Mouse (Mus musculus) limb, embryonic 15.5 days (tissue): ENCODE results near the gene Cadm1. TPM values are rescaled to one million over a fixed set of nuclear protein-coding genes. Genes with fewer than 3 reads are reported as not detected.

ENCODE experiments used
- ATAC-seq: fragments of 200-750 bp; cut with Nextera tagmentation; 2 replicates; pipeline ENCODE4 v1.8.0; 2017; ENCODE audit warnings: low read depth, moderate TSS enrichment; ENCODE audit not compliant: insufficient number of reproducible peaks, low FRiP score, low TSS enrichment
- H3K27ac ChIP-seq: fragments of 300-500 bp; sonication (generic); 2 replicates; pipeline ENCODE4 v1.5.1; 2015; ENCODE audit warnings: moderate library complexity, mild to moderate bottlenecking, inconsistent platforms
- H3K27me3 ChIP-seq: fragments of 300-500 bp; sonication (generic); 2 replicates; pipeline ENCODE4 v1.6.1; 2015; ENCODE audit warnings: inconsistent platforms
- H3K36me3 ChIP-seq: fragments of 300-500 bp; sonication (generic); 2 replicates; pipeline ENCODE4 v1.6.1; 2015; ENCODE audit warnings: inconsistent platforms
- H3K4me1 ChIP-seq: fragments of 300-500 bp; sonication (generic); 2 replicates; pipeline ENCODE4 v1.6.1; 2015; ENCODE audit warnings: inconsistent platforms
- H3K4me2 ChIP-seq: fragments of 300-500 bp; sonication (generic); 2 replicates; pipeline ENCODE4 v1.6.1; 2015; ENCODE audit warnings: mild to moderate bottlenecking, inconsistent platforms
- H3K4me3 ChIP-seq: fragments of 300-500 bp; sonication (generic); 2 replicates; pipeline ENCODE4 v1.5.1; 2015; ENCODE audit warnings: mild to moderate bottlenecking, inconsistent platforms
- H3K9ac ChIP-seq: fragments of 300-500 bp; sonication (generic); 2 replicates; pipeline ENCODE4 v1.6.1; 2015; ENCODE audit warnings: inconsistent platforms
- H3K9me3 ChIP-seq: fragments of 300-500 bp; sonication (generic); 2 replicates; pipeline ENCODE4 v1.6.1; 2016; ENCODE audit warnings: inconsistent platforms
- WGBS: fragments of 180-500 bp; shearing (Covaris S2); methylation state at CpG from one replicate; pipeline ENCODE4 v1.1.7; 2015; 5-methylcytosine and 5-hydroxymethylcytosine counted together
- polyA plus RNA-seq: library from polyadenylated mRNA; unstranded; fragments of >200 nt; fragmentation: Nextera tagmentation; extraction: Ambion mirVana; gene quantifications from 2 replicates; pipeline ENCODE4 v1.2.1, GENCODE M21; 2015

Gene Cadm1
- polyA plus RNA-seq, 1 experiment from 2014 or later, result 30.0 TPM

- Histone ChIP-seq H3K9me3 (no peaks in the 10 kb centered on the region), H3K36me3 (no peaks in the 10 kb centered on the region), H3K4me1 (peaks cover 8% of the 10 kb centered on the region), H3K9ac (no peak overlapping the region), H3K27me3 (peaks cover 20% of the 10 kb centered on the region; the same call in 1 of the 2 replicates), H3K4me2 (no peak overlapping the region), H3K4me3 (no peak overlapping the region), H3K27ac (no peak overlapping the region)
- WGBS, result 50% methylated on average over 13 of the region's 13 CpGs
- ATAC-seq, result no peak
Observed at GRCm38 (mm10) chr9:47692911-47693310, 162.9 kb downstream of the Cadm1 start.

GRCm38 (mm10) chr9:47699026-47699425 lies 169.1 kb downstream of the Cadm1 start:
- no peaks in the 10 kb centered on the region for H3K36me3 ChIP-seq
- 54% methylated on average over 3 of the region's 3 CpGs for WGBS
- no peak overlapping the region for H3K9ac ChIP-seq
- no peak overlapping the region for H3K4me3 ChIP-seq
- H3K4me1 ChIP-seq, result no peaks in the 10 kb centered on the region
- H3K27ac ChIP-seq, result no peak overlapping the region
- no peak overlapping the region for H3K4me2 ChIP-seq
- no peak for ATAC-seq
- H3K27me3 ChIP-seq, result no peaks in the 10 kb centered on the region
- no peaks in the 10 kb centered on the region for H3K9me3 ChIP-seq

GRCm38 (mm10) chr9:47700021-47700420 lies 170.0 kb downstream of the Cadm1 start:
- Histone ChIP-seq H3K27ac (no peak overlapping the region), H3K4me1 (no peaks in the 10 kb centered on the region), H3K27me3 (no peaks in the 10 kb centered on the region), H3K36me3 (no peaks in the 10 kb centered on the region), H3K4me3 (no peak overlapping the region), H3K9me3 (no peaks in the 10 kb centered on the region), H3K9ac (no peak overlapping the region), H3K4me2 (no peak overlapping the region)
- WGBS, result 93% methylated on average over 5 of the region's 5 CpGs
- no peak for ATAC-seq

GRCm38 (mm10) chr9:47703026-47703876 lies 173.3 kb downstream of the Cadm1 start:
- Histone ChIP-seq H3K9me3 (no peaks in the 10 kb centered on the region), H3K27me3 (no peaks in the 10 kb centered on the region), H3K9ac (no peak overlapping the region), H3K27ac (no peak overlapping the region), H3K4me1 (peaks cover 2% of the 10 kb centered on the region; the same call in 1 of the 2 replicates), H3K4me3 (no peak overlapping the region), H3K36me3 (no peaks in the 10 kb centered on the region), H3K4me2 (no peak overlapping the region)
- ATAC-seq, result no peak
- 86% methylated on average over 19 of the region's 19 CpGs for WGBS

- Histone ChIP-seq H3K4me3 (no peak overlapping the region), H3K4me1 (peaks cover 2% of the 10 kb centered on the region; the same call in 1 of the 2 replicates), H3K27ac (no peak overlapping the region), H3K4me2 (no peak overlapping the region), H3K9ac (no peak overlapping the region), H3K9me3 (no peaks in the 10 kb centered on the region), H3K27me3 (no peaks in the 10 kb centered on the region), H3K36me3 (no peaks in the 10 kb centered on the region)
- WGBS, result 78% methylated on average over 9 of the region's 9 CpGs
- no peak for ATAC-seq
Observed at GRCm38 (mm10) chr9:47706341-47706740, 176.4 kb downstream of the Cadm1 start.

GRCm38 (mm10) chr9:47707326-47707725 lies 177.4 kb downstream of the Cadm1 start:
- H3K27me3 ChIP-seq, result no peaks in the 10 kb centered on the region
- ATAC-seq, result no peak
- 69% methylated on average over 6 of the region's 6 CpGs for WGBS
- H3K27ac ChIP-seq, result no peak overlapping the region
- no peak overlapping the region for H3K4me2 ChIP-seq
- peaks cover 2% of the 10 kb centered on the region; the same call in 1 of the 2 replicates for H3K4me1 ChIP-seq
- no peak overlapping the region for H3K9ac ChIP-seq
- no peaks in the 10 kb centered on the region for H3K36me3 ChIP-seq
- no peak overlapping the region for H3K4me3 ChIP-seq
- H3K9me3 ChIP-seq, result no peaks in the 10 kb centered on the region

- no peak for ATAC-seq
- Histone ChIP-seq H3K4me2 (no peak overlapping the region), H3K4me1 (peaks cover 2% of the 10 kb centered on the region; the same call in 1 of the 2 replicates), H3K27ac (no peak overlapping the region), H3K9me3 (no peaks in the 10 kb centered on the region), H3K27me3 (no peaks in the 10 kb centered on the region), H3K9ac (no peak overlapping the region), H3K4me3 (no peak overlapping the region), H3K36me3 (no peaks in the 10 kb centered on the region)
- WGBS, result 20% methylated on average over 10 of the region's 10 CpGs
Observed at GRCm38 (mm10) chr9:47708299-47708698, 178.3 kb downstream of the Cadm1 start.

- H3K4me1 ChIP-seq, result peaks cover 2% of the 10 kb centered on the region; the same call in 1 of the 2 replicates
- H3K4me3 ChIP-seq, result no peak overlapping the region
- no peaks in the 10 kb centered on the region for H3K27me3 ChIP-seq
- no peak overlapping the region for H3K4me2 ChIP-seq
- H3K27ac ChIP-seq, result no peak overlapping the region
- H3K9me3 ChIP-seq, result no peaks in the 10 kb centered on the region
- no peak overlapping the region for H3K9ac ChIP-seq
- no peaks in the 10 kb centered on the region for H3K36me3 ChIP-seq
- ATAC-seq, result no peak
- WGBS, result 70% methylated on average over 8 of the region's 8 CpGs
Observed at GRCm38 (mm10) chr9:47710946-47711345, 181.0 kb downstream of the Cadm1 start.

- no peaks in the 10 kb centered on the region for H3K4me1 ChIP-seq
- ATAC-seq, result no peak
- no peak overlapping the region for H3K4me2 ChIP-seq
- H3K4me3 ChIP-seq, result no peak overlapping the region
- no peaks in the 10 kb centered on the region for H3K36me3 ChIP-seq
- WGBS, result 41% methylated on average over 2 of the region's 2 CpGs
- no peaks in the 10 kb centered on the region for H3K27me3 ChIP-seq
- no peaks in the 10 kb centered on the region for H3K9me3 ChIP-seq
- H3K27ac ChIP-seq, result no peak overlapping the region
- H3K9ac ChIP-seq, result no peak overlapping the region
Observed at GRCm38 (mm10) chr9:47714541-47714940, 184.6 kb downstream of the Cadm1 start.

GRCm38 (mm10) chr9:47715415-47715814 lies 185.4 kb downstream of the Cadm1 start:
- Histone ChIP-seq H3K27me3 (no peaks in the 10 kb centered on the region), H3K4me2 (no peak overlapping the region), H3K4me3 (no peak overlapping the region), H3K36me3 (no peaks in the 10 kb centered on the region), H3K27ac (no peak overlapping the region), H3K9ac (no peak overlapping the region), H3K4me1 (no peaks in the 10 kb centered on the region), H3K9me3 (no peaks in the 10 kb centered on the region)
- WGBS, result 78% methylated on average over 3 of the region's 3 CpGs
- no peak for ATAC-seq

- Histone ChIP-seq H3K9ac (no peak overlapping the region), H3K36me3 (no peaks in the 10 kb centered on the region), H3K27me3 (no peaks in the 10 kb centered on the region), H3K27ac (no peak overlapping the region), H3K4me1 (no peaks in the 10 kb centered on the region), H3K9me3 (no peaks in the 10 kb centered on the region), H3K4me2 (no peak overlapping the region), H3K4me3 (no peak overlapping the region)
- WGBS, result 70% methylated on average over 16 of the region's 16 CpGs
- ATAC-seq, result no peak
Observed at GRCm38 (mm10) chr9:47716883-47717282, 186.9 kb downstream of the Cadm1 start.

GRCm38 (mm10) chr9:47727611-47728010 lies 197.6 kb downstream of the Cadm1 start:
- 55% methylated on average over 3 of the region's 3 CpGs for WGBS

More at GRCm38 (mm10) chr9:47727611-47728010, 197.6 kb downstream of the Cadm1 start:
- Histone ChIP-seq H3K27me3 (no peaks in the 10 kb centered on the region), H3K4me3 (no peak overlapping the region), H3K9ac (no peak overlapping the region), H3K4me2 (no peak overlapping the region), H3K36me3 (no peaks in the 10 kb centered on the region), H3K4me1 (no peaks in the 10 kb centered on the region), H3K27ac (no peak overlapping the region), H3K9me3 (no peaks in the 10 kb centered on the region)
- no peak for ATAC-seq
